Mouse (Mus musculus) liver, postnatal 0 days (tissue): ENCODE measurements at regions not wholly inside any gene's neighbourhood (a gene's known extent, or its start where the extent isn't known, plus 50 kb on each side); places are given as distances from the start of the nearest gene placed in this dataset.

Experiments
- CTCF ChIP-seq: sonication (generic); IDR thresholded peaks from 2 replicates; pipeline ENCODE4 v1.5.1; 2016; ENCODE audit warnings: antibody characterized with exemption, low read depth
- EP300 ChIP-seq: IDR thresholded peaks from 2 replicates; pipeline ENCODE4 v1.6.1; 2016; ENCODE audit warnings: antibody characterized with exemption, low read depth, mild to moderate bottlenecking

- no peak for TF ChIP-seq CTCF
- TF ChIP-seq EP300 = no peak
Observed at GRCm38 (mm10) chr8:9095980-9096379, 405.7 kb upstream of the Arglu1 start.
